Mouse (Mus musculus): Measurements from ENCODE around the gene Tmem141. TPM values are rescaled to one million over a fixed set of nuclear protein-coding genes. Genes with fewer than 3 reads are reported as not detected.

Gene Tmem141
- total RNA-seq (2023), result 0.80 TPM

GRCm38 (mm10) chr2:25621229-25622200 is at the start of gene Tmem141:
TSS of gene Tmem141 (minus strand) at chr2:25622005.

GRCm38 (mm10) chr2:25657652-25658051 is 35.8 kb upstream of the Tmem141 start, which contains the start of gene Lcn5:
TSS of gene Lcn5 (plus strand) at chr2:25657952.

GRCm38 (mm10) chr2:25652902-25653301 is 31.1 kb upstream of the Tmem141 start, which contains the start of gene Lcn8:
TSS of gene Lcn8 (plus strand) at chr2:25653120.

GRCm38 (mm10) chr2:25627811-25628210 is 6.0 kb upstream of the Tmem141 start, which contains the start of gene Fcna:
TSS of gene Fcna (minus strand) at chr2:25628030.

GRCm38 (mm10) chr2:25617578-25617977 is 4.2 kb downstream of the Tmem141 start, which contains the start of gene Ccdc183:
TSS of gene Ccdc183 (minus strand) at chr2:25617678.

GRCm38 (mm10) chr2:25607761-25608622 is 13.8 kb downstream of the Tmem141 start, which contains the start of gene Rabl6:
TSS of gene Rabl6 (minus strand) at chr2:25608521.

GRCm38 (mm10) chr2:25581294-25581864 is 40.4 kb downstream of the Tmem141 start, which contains the start of gene Ajm1:
TSS of gene Ajm1 (minus strand) at chr2:25581757.

GRCm38 (mm10) chr2:25574579-25575431 is 47.0 kb downstream of the Tmem141 start, which contains the start of the genes Mamdc4 and Phpt1:
TSS of gene Mamdc4 (minus strand) at chr2:25574845.
TSS of gene Phpt1 (minus strand) at chr2:25575224.

Other genes starting within 250 kb of the Tmem141 start
- gene Sapcd2, start 249.7 kb downstream of the Tmem141 start, total RNA-seq (2023), result not detected
- not detected for gene Entpd2, start 226.1 kb downstream of the Tmem141 start, total RNA-seq (2023)
- 2.3 TPM for gene Npdc1, start 222.7 kb downstream of the Tmem141 start, total RNA-seq (2023)
- gene Fut7, start 198.7 kb downstream of the Tmem141 start, total RNA-seq (2023), result 0.52 TPM
- gene Abca2, start 193.3 kb downstream of the Tmem141 start, total RNA-seq (2023), result 80.3 TPM
- gene Clic3, start 165.2 kb downstream of the Tmem141 start, total RNA-seq (2023), result not detected
- 83.0 TPM for gene Paxx, start 160.9 kb downstream of the Tmem141 start, total RNA-seq (2023)
- gene Ptgds, start 152.0 kb downstream of the Tmem141 start, total RNA-seq (2023), result not detected
- not detected for gene Lcn12, start 128.1 kb downstream of the Tmem141 start, total RNA-seq (2023)
- 60.4 TPM for gene Fbxw5, start 121.3 kb downstream of the Tmem141 start, total RNA-seq (2023)
- not detected for gene C8g, start 120.3 kb downstream of the Tmem141 start, total RNA-seq (2023)
- gene Traf2, start 75.1 kb downstream of the Tmem141 start, total RNA-seq (2023), result 40.5 TPM
- 100 TPM for gene Edf1, start 64.2 kb downstream of the Tmem141 start, total RNA-seq (2023)
- gene Mamdc4, start 47.2 kb downstream of the Tmem141 start, total RNA-seq (2023), result 2.0 TPM
- 18.9 TPM for gene Phpt1, start 46.8 kb downstream of the Tmem141 start, total RNA-seq (2023)
- gene Ajm1, start 40.2 kb downstream of the Tmem141 start, total RNA-seq (2023), result 0.70 TPM
- gene Rabl6, start 13.5 kb downstream of the Tmem141 start, total RNA-seq (2023), result 115 TPM
- gene Ccdc183, start 4.3 kb downstream of the Tmem141 start, total RNA-seq (2023), result not detected
- 2.1 TPM for gene Fcna, start 6.0 kb upstream of the Tmem141 start, total RNA-seq (2023)
- not detected for gene Lcn8, start 31.1 kb upstream of the Tmem141 start, total RNA-seq (2023)
- not detected for gene Lcn5, start 35.9 kb upstream of the Tmem141 start, total RNA-seq (2023)
- gene Lcn6, start 54.8 kb upstream of the Tmem141 start, total RNA-seq (2023), result not detected
- gene Lcn10, start 60.7 kb upstream of the Tmem141 start, total RNA-seq (2023), result not detected
- gene Obp2a, start 78.0 kb upstream of the Tmem141 start, total RNA-seq (2023), result not detected
- 16.7 TPM for gene Bmyc, start 84.7 kb upstream of the Tmem141 start, total RNA-seq (2023)
- not detected for gene Obp2b, start 115.0 kb upstream of the Tmem141 start, total RNA-seq (2023)
- not detected for gene Lcn3, start 143.6 kb upstream of the Tmem141 start, total RNA-seq (2023)
- not detected for gene Lcn11, start 155.0 kb upstream of the Tmem141 start, total RNA-seq (2023)
- not detected for gene Gm13539, start 160.3 kb upstream of the Tmem141 start, total RNA-seq (2023)
- gene Glt6d1, start 193.8 kb upstream of the Tmem141 start, total RNA-seq (2023), result not detected
- not detected for gene Lcn9, start 201.1 kb upstream of the Tmem141 start, total RNA-seq (2023)
- not detected for gene Sohlh1, start 225.2 kb upstream of the Tmem141 start, total RNA-seq (2023)
- not detected for gene Kcnt1, start 241.7 kb upstream of the Tmem141 start, total RNA-seq (2023)